Mouse (Mus musculus): ENCODE measurements at regions not wholly inside any gene's neighbourhood (a gene's known extent, or its start where the extent isn't known, plus 50 kb on each side); places are given as distances from the start of the nearest gene placed in this dataset.

GRCm38 (mm10) chr13:59990402-59991280 lies 167.7 kb upstream of the Tut7 start:
- peaks cover 12% of the 10 kb centered on the region for H3K4me1 ChIP-seq (ENCODE audit: control insufficient read depth, insufficient read depth, low read length)
- H3K27ac ChIP-seq (ENCODE audit: low read depth, low read length), result no peak overlapping the region
- H3K36me3 ChIP-seq (ENCODE audit: control insufficient read depth, insufficient read depth, low read length), result no peaks in the 10 kb centered on the region
- H3K27me3 ChIP-seq (ENCODE audit: control insufficient read depth, insufficient read depth, low read length), result no peaks in the 10 kb centered on the region
- ATAC-seq (ENCODE audit: low FRiP score, low TSS enrichment), result no peak
- H3K4me2 ChIP-seq (replicated peaks; ENCODE audit: low read depth, low read length), result no peak overlapping the region
- H3K9me3 ChIP-seq (ENCODE audit: control insufficient read depth, low read length), result no peaks in the 10 kb centered on the region
- H3K4me3 ChIP-seq (ENCODE audit: low read length), result no peak overlapping the region
- WGBS, result 41% methylated on average over 10 of the region's 10 CpGs
- H3K9ac ChIP-seq (ENCODE audit: low read depth, low read length), result no peak overlapping the region

DNA sequence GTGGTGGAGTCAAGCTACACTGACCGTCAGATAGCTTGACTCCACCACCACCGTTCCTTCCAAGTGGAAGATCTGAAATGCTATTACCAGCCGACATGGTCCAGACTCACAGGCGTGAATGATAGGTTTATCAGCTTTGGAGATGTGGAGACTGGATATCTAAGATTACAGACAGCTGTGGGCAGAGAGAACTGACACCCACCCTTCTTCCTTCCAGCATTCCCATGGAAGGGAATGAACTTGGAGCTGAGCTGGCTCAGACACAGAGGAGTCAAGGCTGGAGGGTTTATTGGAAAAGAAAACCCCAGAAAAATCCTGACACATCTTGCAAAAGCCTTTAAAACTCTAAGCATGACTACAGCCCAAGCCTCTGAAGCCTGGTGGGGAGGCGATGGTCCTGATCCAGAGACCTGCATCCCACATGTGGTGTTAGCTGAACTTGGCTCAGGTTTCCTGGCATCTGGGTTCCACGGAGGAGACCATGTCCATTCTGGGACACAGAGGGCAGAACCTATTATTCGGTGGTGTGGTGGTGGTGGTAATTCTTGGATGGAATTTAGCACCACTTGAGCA lies 165.5 kb upstream of the Tut7 start:
- Histone ChIP-seq H3K9ac (ENCODE audit: low read depth, low read length) (no peak overlapping the region), H3K4me1 (ENCODE audit: control insufficient read depth, insufficient read depth, low read length) (peaks cover 12% of the 10 kb centered on the region), H3K27me3 (ENCODE audit: control insufficient read depth, insufficient read depth, low read length) (no peaks in the 10 kb centered on the region), H3K4me3 (ENCODE audit: low read length) (no peak overlapping the region), H3K9me3 (ENCODE audit: control insufficient read depth, low read length) (no peaks in the 10 kb centered on the region), H3K27ac (ENCODE audit: low read depth, low read length) (no peak overlapping the region), H3K36me3 (ENCODE audit: control insufficient read depth, insufficient read depth, low read length) (no peaks in the 10 kb centered on the region), H3K4me2 (replicated peaks; ENCODE audit: low read depth, low read length) (no peak overlapping the region)
- no peak for ATAC-seq (ENCODE audit: low FRiP score, low TSS enrichment)
- 52% methylated on average over 7 of the region's 7 CpGs for WGBS

GRCm38 (mm10) chr13:59976425-59976824 lies 153.5 kb upstream of the Tut7 start:
- Histone ChIP-seq H3K36me3 (ENCODE audit: control insufficient read depth, insufficient read depth, low read length) (no peaks in the 10 kb centered on the region), H3K4me3 (ENCODE audit: low read length) (no peak overlapping the region), H3K4me2 (replicated peaks; ENCODE audit: low read depth, low read length) (no peak overlapping the region), H3K4me1 (ENCODE audit: control insufficient read depth, insufficient read depth, low read length) (peaks cover 5% of the 10 kb centered on the region), H3K27me3 (ENCODE audit: control insufficient read depth, insufficient read depth, low read length) (no peaks in the 10 kb centered on the region), H3K27ac (ENCODE audit: low read depth, low read length) (no peak overlapping the region), H3K9ac (ENCODE audit: low read depth, low read length) (no peak overlapping the region), H3K9me3 (ENCODE audit: control insufficient read depth, low read length) (no peaks in the 10 kb centered on the region)
- WGBS, result 94% methylated on average over 5 of the region's 5 CpGs
- no peak for ATAC-seq (ENCODE audit: low FRiP score, low TSS enrichment)

- no peaks in the 10 kb centered on the region for H3K9me3 ChIP-seq (ENCODE audit: control insufficient read depth, low read length)
- peaks cover 13% of the 10 kb centered on the region for H3K4me1 ChIP-seq (ENCODE audit: control insufficient read depth, insufficient read depth, low read length)
- ATAC-seq (ENCODE audit: low FRiP score, low TSS enrichment), result no peak
- 56% methylated on average over 9 of the region's 9 CpGs for WGBS
- H3K4me3 ChIP-seq (ENCODE audit: low read length), result 0 out of 2 replicates have a peak overlapping the region, but pooled peaks have one; percentile 15
- peak overlapping the region; percentile 35 for H3K4me2 ChIP-seq (replicated peaks; ENCODE audit: low read depth, low read length)
- H3K36me3 ChIP-seq (ENCODE audit: control insufficient read depth, insufficient read depth, low read length), result no peaks in the 10 kb centered on the region
- no peak overlapping the region for H3K9ac ChIP-seq (ENCODE audit: low read depth, low read length)
- peaks cover 5% of the 10 kb centered on the region; the same call in 1 of the 2 replicates for H3K27me3 ChIP-seq (ENCODE audit: control insufficient read depth, insufficient read depth, low read length)
- no peak overlapping the region for H3K27ac ChIP-seq (ENCODE audit: low read depth, low read length)
Measured at GRCm38 (mm10) chr13:59972093-59972427, 149.1 kb upstream of the Tut7 start.

DNA sequence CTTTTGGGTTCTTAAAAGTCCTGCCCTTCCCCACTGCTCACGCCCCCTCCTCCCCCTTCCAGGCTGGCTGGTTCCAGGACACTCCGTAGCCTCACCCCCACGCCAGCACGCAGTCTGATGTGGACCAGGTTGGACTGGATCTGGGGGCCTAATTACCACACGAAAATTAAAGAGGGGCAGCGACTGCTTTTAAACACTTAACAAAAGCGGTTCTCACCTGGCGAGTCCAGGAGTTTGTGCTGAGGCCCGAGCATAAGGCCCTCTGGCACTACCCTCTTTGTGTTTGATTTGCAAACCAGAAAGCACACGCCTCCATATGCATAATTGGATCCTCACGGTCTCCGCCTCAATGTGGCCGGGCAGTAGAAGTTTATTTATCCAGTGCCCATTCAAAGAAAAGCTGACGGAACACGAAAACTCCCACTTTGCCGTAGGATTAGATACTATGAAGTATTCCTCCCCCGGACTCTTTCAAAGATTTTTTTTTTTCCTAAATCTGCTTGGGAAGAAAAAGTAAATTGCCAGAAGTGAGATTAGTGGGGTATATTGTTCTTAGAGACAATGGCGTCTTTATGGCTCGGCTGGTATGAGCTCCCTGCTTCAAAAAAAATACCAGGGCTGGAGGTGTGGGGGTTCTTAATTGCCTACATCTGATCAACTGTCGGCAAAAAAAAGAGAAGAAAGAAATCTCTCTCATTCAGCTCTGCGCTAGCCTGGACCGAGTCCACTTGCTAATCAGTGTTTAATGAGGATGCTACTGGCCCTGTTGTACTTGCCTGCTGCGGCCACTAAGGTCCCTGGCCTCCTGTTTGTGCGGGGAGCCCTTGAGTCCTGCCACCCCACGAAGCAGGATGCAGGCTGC lies 148.5 kb upstream of the Tut7 start:
- WGBS, result 3% methylated on average over 25 of the region's 25 CpGs
- ATAC-seq (ENCODE audit: low FRiP score, low TSS enrichment), result peak; percentile 66; the same call in 1 of the 2 replicates
- peak overlapping the region; percentile 15; the same call in 1 of the 2 replicates for H3K4me3 ChIP-seq (ENCODE audit: low read length)
- no peaks in the 10 kb centered on the region for H3K36me3 ChIP-seq (ENCODE audit: control insufficient read depth, insufficient read depth, low read length)
- peak overlapping the region; percentile 35 for H3K4me2 ChIP-seq (replicated peaks; ENCODE audit: low read depth, low read length)
- peak overlapping the region; percentile 19; the same call in 1 of the 2 replicates for H3K27ac ChIP-seq (ENCODE audit: low read depth, low read length)
- no peaks in the 10 kb centered on the region for H3K9me3 ChIP-seq (ENCODE audit: control insufficient read depth, low read length)
- peaks cover 18% of the 10 kb centered on the region for H3K4me1 ChIP-seq (ENCODE audit: control insufficient read depth, insufficient read depth, low read length)
- peak overlapping the region; percentile 48; the same call in 1 of the 2 replicates for H3K9ac ChIP-seq (ENCODE audit: low read depth, low read length)
- H3K27me3 ChIP-seq (ENCODE audit: control insufficient read depth, insufficient read depth, low read length), result peaks cover 5% of the 10 kb centered on the region; the same call in 1 of the 2 replicates

GRCm38 (mm10) chr13:59970430-59970829 lies 147.5 kb upstream of the Tut7 start:
- no peak overlapping the region for H3K4me3 ChIP-seq (ENCODE audit: low read length)
- H3K9ac ChIP-seq (ENCODE audit: low read depth, low read length), result no peak overlapping the region
- 48% methylated on average over 6 of the region's 6 CpGs for WGBS
- no peaks in the 10 kb centered on the region for H3K9me3 ChIP-seq (ENCODE audit: control insufficient read depth, low read length)
- no peak overlapping the region for H3K4me2 ChIP-seq (replicated peaks; ENCODE audit: low read depth, low read length)
- no peak overlapping the region for H3K27ac ChIP-seq (ENCODE audit: low read depth, low read length)
- peaks cover 5% of the 10 kb centered on the region; the same call in 1 of the 2 replicates for H3K27me3 ChIP-seq (ENCODE audit: control insufficient read depth, insufficient read depth, low read length)
- peaks cover 18% of the 10 kb centered on the region for H3K4me1 ChIP-seq (ENCODE audit: control insufficient read depth, insufficient read depth, low read length)
- no peak for ATAC-seq (ENCODE audit: low FRiP score, low TSS enrichment)
- H3K36me3 ChIP-seq (ENCODE audit: control insufficient read depth, insufficient read depth, low read length), result no peaks in the 10 kb centered on the region

DNA sequence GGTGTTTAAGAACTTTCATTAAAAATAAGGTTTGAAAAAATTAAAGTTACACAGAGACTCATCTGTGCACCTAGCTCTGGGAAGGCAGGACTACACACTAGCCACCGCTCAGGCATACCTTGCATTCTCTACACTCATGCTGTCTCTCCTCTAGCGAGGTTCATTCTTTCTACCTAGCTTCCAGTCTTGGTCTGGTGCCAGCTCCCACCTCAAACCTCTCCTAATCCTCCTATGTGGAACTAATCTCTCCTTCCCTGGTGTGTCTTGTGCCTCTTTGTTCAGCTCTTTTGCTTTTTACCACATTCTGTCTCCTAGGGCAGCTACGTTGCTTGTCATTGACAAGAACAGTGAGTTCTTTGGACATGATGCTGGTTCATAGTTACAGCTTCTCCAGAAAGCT lies 146.5 kb upstream of the Tut7 start:
- Histone ChIP-seq H3K36me3 (ENCODE audit: control insufficient read depth, insufficient read depth, low read length) (no peaks in the 10 kb centered on the region), H3K4me3 (ENCODE audit: low read length) (no peak overlapping the region), H3K27ac (ENCODE audit: low read depth, low read length) (no peak overlapping the region), H3K4me1 (ENCODE audit: control insufficient read depth, insufficient read depth, low read length) (peaks cover 18% of the 10 kb centered on the region), H3K4me2 (replicated peaks; ENCODE audit: low read depth, low read length) (no peak overlapping the region), H3K27me3 (ENCODE audit: control insufficient read depth, insufficient read depth, low read length) (peaks cover 5% of the 10 kb centered on the region; the same call in 1 of the 2 replicates), H3K9me3 (ENCODE audit: control insufficient read depth, low read length) (no peaks in the 10 kb centered on the region), H3K9ac (ENCODE audit: low read depth, low read length) (no peak overlapping the region)
- WGBS, result 89% methylated on average over 3 of the region's 3 CpGs
- ATAC-seq (ENCODE audit: low FRiP score, low TSS enrichment), result no peak

- WGBS, result 92% methylated on average over 19 of the region's 19 CpGs
- Histone ChIP-seq H3K4me1 (ENCODE audit: control insufficient read depth, insufficient read depth, low read length) (peaks cover 18% of the 10 kb centered on the region), H3K4me3 (ENCODE audit: low read length) (no peak overlapping the region), H3K9ac (ENCODE audit: low read depth, low read length) (no peak overlapping the region), H3K36me3 (ENCODE audit: control insufficient read depth, insufficient read depth, low read length) (no peaks in the 10 kb centered on the region), H3K27me3 (ENCODE audit: control insufficient read depth, insufficient read depth, low read length) (peaks cover 5% of the 10 kb centered on the region; the same call in 1 of the 2 replicates), H3K27ac (ENCODE audit: low read depth, low read length) (no peak overlapping the region), H3K9me3 (ENCODE audit: control insufficient read depth, low read length) (no peaks in the 10 kb centered on the region), H3K4me2 (replicated peaks; ENCODE audit: low read depth, low read length) (no peak overlapping the region)
- ATAC-seq (ENCODE audit: low FRiP score, low TSS enrichment), result no peak
Measured at GRCm38 (mm10) chr13:59968584-59969240, 145.8 kb upstream of the Tut7 start.

Measured in kidney, embryonic 14.5 days (tissue).